Comparison of ENCODE assay signal across 10 mouse cellular contexts in genomic region chr6:73014317-73015160, GRCm38 (mm10). TPM values are rescaled to one million over a fixed set of nuclear protein-coding genes. Genes with fewer than 3 reads are reported as not detected.
DNase-seq lines count a peak whose midpoint lies in the region; ATAC-seq and TF ChIP-seq lines count a peak whose summit lies in the region.
"Had no signal": no experiment of that assay in that cellular context is flagged by ENCODE, and none has a peak within 500 bp of the region (broad histone marks: within the 10 kb centered on the region; RNA-seq: fewer than 3 reads in every experiment).

No protein-coding gene starts in this region.

- CTCF ChIA-PET in Patski (lab: Charles Lee), result interaction anchor here (0.8 to 1.7 kb wide), 5 partner anchors 9 to 235 kb away, joined by 3 to 4 read pairs (median 3); no protein-coding TSS in a partner anchor

- 0 out of 2 replicates have a peak, but pooled peaks cover 7% of the 10 kb centered on the region for H3K4me1 ChIP-seq in heart, embryonic 10.5 days
- H3K4me1 ChIP-seq in lung, embryonic 16.5 days (replicated peaks; ENCODE audit: control insufficient read depth, insufficient read depth, low read length), result peaks cover 19% of the 10 kb centered on the region; the same call in 1 of the 2 replicates
- no peaks in the 10 kb centered on the region for H3K4me1 ChIP-seq in midbrain, embryonic 11.5 days (ENCODE audit: control insufficient read depth, insufficient read depth, low read length)
- H3K4me1 ChIP-seq: midbrain, embryonic 12.5 days had no signal

- no peak overlapping the region for H3K9ac ChIP-seq in lung, embryonic 16.5 days (ENCODE audit: low read length)
- H3K9ac ChIP-seq in midbrain, embryonic 11.5 days (ENCODE audit: low read length), result no peak overlapping the region
- H3K9ac ChIP-seq: midbrain, embryonic 12.5 days had no signal

- TF ChIP-seq CTCF in Patski (IDR thresholded peaks at IDR 0.05), result no peak

- no peaks in the 10 kb centered on the region for H3K9me3 ChIP-seq in heart, embryonic 10.5 days
- H3K9me3 ChIP-seq in lung, embryonic 16.5 days (ENCODE audit: control insufficient read depth, low read length), result no peaks in the 10 kb centered on the region
- no peaks in the 10 kb centered on the region for H3K9me3 ChIP-seq in midbrain, embryonic 11.5 days (ENCODE audit: control insufficient read depth, low read length)
- H3K9me3 ChIP-seq: midbrain, embryonic 12.5 days had no signal

- no peaks in the 10 kb centered on the region for H3K36me3 ChIP-seq in heart, embryonic 10.5 days
- no peaks in the 10 kb centered on the region for H3K36me3 ChIP-seq in lung, embryonic 16.5 days (ENCODE audit: control insufficient read depth, insufficient read depth, low read length)
- H3K36me3 ChIP-seq in midbrain, embryonic 11.5 days (ENCODE audit: control insufficient read depth, insufficient read depth, low read length), result no peaks in the 10 kb centered on the region
- H3K36me3 ChIP-seq: midbrain, embryonic 12.5 days had no signal

- H3K27ac ChIP-seq in heart, embryonic 10.5 days, result no peak overlapping the region
- peak overlapping the region; percentile 86 for H3K27ac ChIP-seq in lung, embryonic 16.5 days (ENCODE audit: low read length)
- no peak overlapping the region for H3K27ac ChIP-seq in midbrain, embryonic 11.5 days (ENCODE audit: low read depth, low read length)
- H3K27ac ChIP-seq: midbrain, embryonic 12.5 days had no signal

- ATAC-seq in Patski, result peak; percentile 85
- ATAC-seq in lung, embryonic 16.5 days (ENCODE audit: low read depth), result peak; percentile 93
- ATAC-seq in midbrain, embryonic 11.5 days (ENCODE audit: low FRiP score), result no peak

- no peak overlapping the region for H3K4me3 ChIP-seq in heart, embryonic 10.5 days
- H3K4me3 ChIP-seq in lung, embryonic 16.5 days (ENCODE audit: low read length), result no peak overlapping the region
- H3K4me3 ChIP-seq in midbrain, embryonic 11.5 days (ENCODE audit: low read depth, low read length), result no peak overlapping the region
- H3K4me3 ChIP-seq: midbrain, embryonic 12.5 days had no signal

- H3K4me2 ChIP-seq in lung, embryonic 16.5 days (ENCODE audit: low read depth, low read length), result peak overlapping the region; percentile 15; the same call in 1 of the 2 replicates
- H3K4me2 ChIP-seq in midbrain, embryonic 11.5 days, result no peak overlapping the region
- H3K4me2 ChIP-seq: midbrain, embryonic 12.5 days had no signal

- POLR2A ChIA-PET in Patski (lab: Charles Lee), result interaction anchor here (1.4 to 2.0 kb wide), 2 partner anchors 26 to 56 kb away, joined by 3 to 5 read pairs; partner anchors contain the start of gene Tmsb10

- peak; percentile 16 to 26 for DNase-seq in heart, adult 9 months (ENCODE audit: low spot score in 2 of 2)
- no peak for DNase-seq in heart, embryonic 10.5 days (ENCODE audit: low spot score)
- DNase-seq in Patski (ENCODE audit: low read depth, low spot score) (peak; percentile 96), MN1 (ENCODE audit: low spot score) (no peak)
- peak; percentile 34 for DNase-seq in gastrocnemius, postnatal 10 days
- DNase-seq in midbrain, embryonic 11.5 days (ENCODE audit: low spot score, missing footprints), result no peak
- DNase-seq in cerebellum, postnatal 25 days, result no peak
- DNase-seq: cerebellum, postnatal 36 days had no signal

- 43% methylated on average over 13 of the region's 13 CpGs for WGBS in heart, embryonic 10.5 days
- WGBS in lung, embryonic 16.5 days, result 37% methylated on average over 13 of the region's 13 CpGs
- 48% methylated on average over 13 of the region's 13 CpGs for WGBS in midbrain, embryonic 11.5 days

- no peaks in the 10 kb centered on the region for H3K27me3 ChIP-seq in heart, embryonic 10.5 days (ENCODE audit: insufficient read depth, poor library complexity, severe bottlenecking)
- no peaks in the 10 kb centered on the region for H3K27me3 ChIP-seq in Patski
- no peaks in the 10 kb centered on the region for H3K27me3 ChIP-seq in lung, embryonic 16.5 days (ENCODE audit: control insufficient read depth, insufficient read depth, low read depth, low read length)
- no peaks in the 10 kb centered on the region for H3K27me3 ChIP-seq in midbrain, embryonic 11.5 days (ENCODE audit: control insufficient read depth, insufficient read depth, low read length)
- H3K27me3 ChIP-seq: midbrain, embryonic 12.5 days had no signal

- in situ Hi-C loops in Patski (cut with MboI; ENCODE audit: low pct_unique_long_range_greater_than_20kb), result loop anchor here (5.0 to 25.0 kb wide), 3 partner anchors 72 to 377 kb away; partner anchors contain the start of gene Dnah6

RNA-seq across cellular contexts. Expression of gene Tmsb10, which starts 56.0 kb away (rescaled TPM):
- polyA plus RNA-seq in heart, embryonic 10.5 days (2016; fragmentation: Nextera tagmentation; extraction: Ambion mirVana), result 1,830 and 2,375 TPM in 2 replicates
- 350 TPM for polyA plus RNA-seq in Patski (2021)
- 100 to 1,000 TPM; 485 to 609 TPM for total RNA-seq in gastrocnemius, postnatal 10 days (2021)
- 2,242 and 2,568 TPM in 2 replicates for polyA plus RNA-seq in lung, embryonic 16.5 days (2015; fragmentation: Nextera tagmentation; extraction: Ambion mirVana)
- polyA plus RNA-seq in midbrain, embryonic 11.5 days (2014; fragmentation: Nextera tagmentation; extraction: Ambion mirVana), result 3,363 and 3,486 TPM in 2 replicates

Comparison
In these comparisons a context has a peak if more than half of its experiments do, and no peak if none do; other contexts are left out.
1. DNase-seq: peak in heart, adult 9 months (2 of 2), Patski (single experiment) and gastrocnemius, postnatal 10 days (single experiment); none in heart, embryonic 10.5 days (single experiment), midbrain, embryonic 11.5 days (single experiment), MN1 (single experiment) and cerebellum, postnatal 25 days (0 of 2).